Mouse (Mus musculus): Measurements from ENCODE around the gene Fbrsl1. TPM values are rescaled to one million over a fixed set of nuclear protein-coding genes. Genes with fewer than 3 reads are reported as not detected.

Gene Fbrsl1
- 168 TPM for total RNA-seq (2023)

GRCm38 (mm10) chr5:110448436-110449134 lies at the start of gene Fbrsl1:
Gene Fbrsl1, minus strand, starts transcription at chr5:110448503.

GRCm38 (mm10) chr5:110344524-110344923 lies 103.8 kb downstream of the Fbrsl1 start, which contains the start of gene Lrcol1:
Gene Lrcol1, plus strand, starts transcription at chr5:110344730.

GRCm38 (mm10) chr5:110342648-110343284 lies 105.5 kb downstream of the Fbrsl1 start, which contains the start of gene P2rx2:
Gene P2rx2, minus strand, starts transcription at chr5:110343212.

Other genes starting within 250 kb of the Fbrsl1 start
- 57.6 TPM for gene Ankle2, start 217.5 kb downstream of the Fbrsl1 start, total RNA-seq (2023)
- 37.0 TPM for gene Pgam5, start 178.6 kb downstream of the Fbrsl1 start, total RNA-seq (2023)
- gene Pxmp2, start 162.3 kb downstream of the Fbrsl1 start, total RNA-seq (2023), result 4.1 TPM
- 4.7 TPM for gene Pole, start 162.2 kb downstream of the Fbrsl1 start, total RNA-seq (2023)
- gene P2rx2, start 105.3 kb downstream of the Fbrsl1 start, total RNA-seq (2023), result 0.27 TPM
- not detected for gene Lrcol1, start 103.8 kb downstream of the Fbrsl1 start, total RNA-seq (2023)
- gene Galnt9, start 95.9 kb upstream of the Fbrsl1 start, total RNA-seq (2023), result 5.9 TPM
- gene Noc4l, start 204.9 kb upstream of the Fbrsl1 start, total RNA-seq (2023), result 48.2 TPM
- 65.7 TPM for gene Ddx51, start 204.9 kb upstream of the Fbrsl1 start, total RNA-seq (2023)